Mouse (Mus musculus) midbrain, embryonic 10.5 days (tissue): ENCODE results near the gene Zyx. TPM values are rescaled to one million over a fixed set of nuclear protein-coding genes. Genes with fewer than 3 reads are reported as not detected.

Experiments used
- DNase-seq: peaks from one replicate; pipeline ENCODE4 v3.0.0-alpha.2; 2017; ENCODE audit warnings: low spot score
- H3K27ac ChIP-seq: fragments of 300-500 bp; sonication (generic); replicated peaks from 2 replicates; pipeline ENCODE4 v1.5.1; 2016; ENCODE audit warnings: mild to moderate bottlenecking
- H3K27me3 ChIP-seq: fragments of 300-500 bp; sonication (generic); 2 replicates; pipeline ENCODE4 v1.6.1; 2016; ENCODE audit warnings: low read depth, mild to moderate bottlenecking; ENCODE audit not compliant: poor library complexity, severe bottlenecking
- H3K36me3 ChIP-seq: fragments of 300-500 bp; sonication (generic); 2 replicates; pipeline ENCODE4 v1.6.1; 2016; ENCODE audit warnings: mild to moderate bottlenecking, moderate library complexity
- H3K4me1 ChIP-seq: fragments of 300-500 bp; sonication (generic); 2 replicates; pipeline ENCODE4 v1.6.1; 2016
- H3K4me3 ChIP-seq: fragments of 300-500 bp; sonication (generic); 2 replicates; pipeline ENCODE4 v1.5.1; 2016; ENCODE audit warnings: mild to moderate bottlenecking, moderate library complexity
- H3K9me3 ChIP-seq: fragments of 300-500 bp; sonication (generic); replicated peaks from 2 replicates; pipeline ENCODE4 v1.6.1; 2016; ENCODE audit warnings: mild to moderate bottlenecking
- WGBS: fragments of 180-500 bp; shearing (Covaris S2); methylation state at CpG from one replicate; pipeline ENCODE4 v1.1.7; 2016; 5-methylcytosine and 5-hydroxymethylcytosine counted together
- polyA plus RNA-seq: library from polyadenylated mRNA; unstranded; fragments of >200 nt; fragmentation: Nextera tagmentation; extraction: Ambion mirVana; gene quantifications from 2 replicates; pipeline ENCODE4 v1.2.1, GENCODE M21; 2016

Gene Zyx
- polyA plus RNA-seq, 1 experiment from 2014 or later: 84.5 TPM

DNA sequence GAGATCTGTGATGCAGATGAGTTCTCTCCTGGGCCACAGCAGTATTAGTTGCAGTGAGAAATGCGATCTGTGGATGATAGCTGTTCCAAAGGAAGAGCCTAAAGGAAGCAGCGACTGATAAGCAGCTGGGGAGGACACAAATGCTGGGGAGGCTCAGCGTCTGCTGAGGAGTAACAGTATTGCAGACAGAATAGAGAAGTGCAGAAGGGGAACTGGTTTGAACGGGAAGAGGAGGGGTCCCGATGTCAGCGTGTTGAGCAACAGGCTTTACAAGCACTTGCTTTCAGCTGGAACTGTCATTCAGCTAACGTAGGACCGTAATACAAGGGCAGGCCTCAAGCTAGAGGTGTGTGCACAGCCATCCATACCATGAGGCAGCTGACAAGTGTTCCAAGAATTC is 3.8 kb downstream of the Zyx start:
- Histone ChIP-seq H3K4me1 (peaks cover 51% of the 10 kb centered on the region), H3K36me3 (peaks cover 69% of the 10 kb centered on the region), H3K4me3 (no peak overlapping the region), H3K27ac (no peak overlapping the region), H3K9me3 (no peaks in the 10 kb centered on the region), H3K27me3 (no peaks in the 10 kb centered on the region)
- 93% methylated on average over 8 of the region's 8 CpGs for WGBS
- no peak for DNase-seq

DNA sequence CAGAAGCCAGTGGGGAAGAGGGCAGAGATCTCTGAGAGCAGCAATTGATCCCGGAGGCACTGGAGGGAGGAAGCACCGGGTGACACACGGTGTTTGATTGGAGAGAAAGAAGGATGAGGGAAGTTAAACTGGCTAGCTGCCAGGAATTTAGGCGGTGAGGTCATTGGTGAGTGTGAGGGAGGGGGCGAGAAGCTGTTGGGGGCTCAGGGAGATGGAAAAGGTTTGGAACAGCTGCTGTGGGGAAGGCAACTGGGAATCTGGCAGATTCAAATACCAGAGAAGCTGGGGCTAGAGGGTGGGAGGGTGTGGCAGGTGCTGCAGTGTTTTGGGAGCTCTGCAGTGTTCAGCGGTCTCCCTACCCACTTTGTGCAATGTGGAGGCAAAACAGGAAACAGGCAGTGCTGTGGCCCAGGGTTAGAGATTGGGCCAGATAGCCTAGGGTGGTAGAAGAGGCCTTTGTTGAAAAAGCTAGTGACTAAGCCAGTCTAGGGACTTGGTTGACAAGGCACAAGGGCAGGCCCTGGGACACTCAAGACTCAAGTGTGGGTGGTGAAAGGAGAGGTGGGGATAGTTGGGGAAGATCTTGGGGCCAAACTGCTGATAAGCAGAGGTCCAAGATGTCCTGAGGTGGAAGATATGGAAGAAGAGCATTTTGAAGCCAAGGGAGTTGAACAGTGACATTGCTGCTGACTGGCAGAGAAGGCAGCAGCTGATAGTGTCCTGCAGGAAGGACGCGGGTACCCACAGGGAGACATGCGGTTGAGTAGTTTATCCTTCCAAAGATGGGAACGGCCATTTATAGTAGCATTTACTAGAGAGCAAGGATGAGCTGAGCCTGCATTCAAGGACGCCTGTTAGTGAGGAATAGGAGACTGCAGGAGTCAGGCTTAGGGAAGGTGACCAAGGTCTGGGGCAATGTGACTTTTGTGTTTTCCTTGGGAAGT is 4.9 kb downstream of the Zyx start:
- WGBS: 86% methylated on average over 11 of the region's 11 CpGs
- Histone ChIP-seq H3K4me1 (peaks cover 40% of the 10 kb centered on the region), H3K27me3 (no peaks in the 10 kb centered on the region), H3K9me3 (no peaks in the 10 kb centered on the region), H3K27ac (no peak overlapping the region), H3K36me3 (peaks cover 81% of the 10 kb centered on the region), H3K4me3 (no peak overlapping the region)
- no peak for DNase-seq

GRCm38 (mm10) chr6:42355366-42355765 is 5.9 kb downstream of the Zyx start:
- no peak for DNase-seq
- WGBS: 93% methylated on average over 6 of the region's 6 CpGs
- H3K27me3 ChIP-seq: no peaks in the 10 kb centered on the region

DNA sequence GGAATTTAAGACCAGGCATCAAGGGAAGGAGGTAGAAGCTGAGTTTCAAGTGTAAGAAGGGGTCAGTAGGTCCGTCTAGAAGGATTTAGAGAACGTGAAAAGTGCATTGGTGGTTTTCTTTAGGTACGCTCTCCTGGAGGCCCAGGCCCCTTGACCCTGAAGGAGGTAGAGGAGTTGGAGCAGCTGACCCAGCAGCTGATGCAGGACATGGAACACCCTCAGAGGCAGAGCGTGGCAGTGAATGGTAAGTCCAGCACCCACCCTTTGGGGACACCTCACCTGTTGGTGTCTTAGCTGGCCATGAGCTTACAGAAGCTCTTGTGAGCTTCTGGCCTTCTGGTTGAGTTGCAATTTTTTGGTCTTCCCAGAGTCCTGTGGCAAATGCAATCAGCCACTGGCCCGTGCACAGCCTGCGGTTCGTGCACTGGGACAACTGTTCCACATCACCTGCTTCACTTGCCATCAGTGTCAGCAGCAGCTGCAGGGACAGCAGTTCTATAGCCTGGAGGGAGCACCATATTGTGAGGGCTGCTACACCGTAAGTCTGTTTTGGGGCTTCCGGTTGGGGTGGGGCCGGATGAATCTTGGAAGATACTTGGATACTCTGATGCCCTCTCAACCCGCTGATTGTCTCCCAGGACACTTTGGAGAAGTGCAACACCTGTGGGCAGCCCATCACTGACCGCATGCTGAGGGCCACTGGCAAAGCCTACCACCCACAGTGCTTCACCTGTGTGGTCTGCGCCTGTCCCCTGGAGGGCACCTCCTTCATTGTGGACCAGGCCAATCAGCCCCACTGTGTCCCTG is 6.6 kb downstream of the Zyx start:
- Histone ChIP-seq H3K36me3 (peaks cover 97% of the 10 kb centered on the region), H3K27me3 (no peaks in the 10 kb centered on the region), H3K9me3 (no peaks in the 10 kb centered on the region), H3K27ac (no peak overlapping the region), H3K4me3 (no peak overlapping the region), H3K4me1 (peaks cover 32% of the 10 kb centered on the region)
- no peak for DNase-seq
- 93% methylated on average over 13 of the region's 13 CpGs for WGBS

More at GRCm38 (mm10) chr6:42355366-42355765, 5.9 kb downstream of the Zyx start:
- Histone ChIP-seq H3K36me3 (peaks cover 91% of the 10 kb centered on the region), H3K9me3 (no peaks in the 10 kb centered on the region), H3K27ac (no peak overlapping the region), H3K4me1 (peaks cover 39% of the 10 kb centered on the region), H3K4me3 (no peak overlapping the region)

GRCm38 (mm10) chr6:42356913-42357312 is 7.5 kb downstream of the Zyx start:
- DNase-seq: no peak
- Histone ChIP-seq H3K4me3 (no peak overlapping the region), H3K36me3 (peaks cover 96% of the 10 kb centered on the region), H3K27me3 (no peaks in the 10 kb centered on the region), H3K4me1 (peaks cover 23% of the 10 kb centered on the region), H3K9me3 (no peaks in the 10 kb centered on the region), H3K27ac (no peak overlapping the region)
- WGBS: 97% methylated on average over 5 of the region's 5 CpGs

GRCm38 (mm10) chr6:42357901-42358300 is 8.5 kb downstream of the Zyx start:
- no peaks in the 10 kb centered on the region for H3K9me3 ChIP-seq
- WGBS: 66% methylated on average over 6 of the region's 6 CpGs
- H3K27ac ChIP-seq: no peak overlapping the region
- H3K36me3 ChIP-seq: peaks cover 87% of the 10 kb centered on the region
- H3K4me1 ChIP-seq: peaks cover 22% of the 10 kb centered on the region
- H3K27me3 ChIP-seq: no peaks in the 10 kb centered on the region
- DNase-seq: no peak
- no peak overlapping the region for H3K4me3 ChIP-seq

- Histone ChIP-seq H3K27me3 (no peaks in the 10 kb centered on the region), H3K9me3 (no peaks in the 10 kb centered on the region), H3K36me3 (peaks cover 77% of the 10 kb centered on the region), H3K4me3 (no peak overlapping the region), H3K4me1 (peaks cover 18% of the 10 kb centered on the region), H3K27ac (no peak overlapping the region)
- no peak for DNase-seq
- WGBS: 94% methylated on average over 12 of the region's 12 CpGs
Observed at GRCm38 (mm10) chr6:42358901-42359300, 9.5 kb downstream of the Zyx start.

DNA sequence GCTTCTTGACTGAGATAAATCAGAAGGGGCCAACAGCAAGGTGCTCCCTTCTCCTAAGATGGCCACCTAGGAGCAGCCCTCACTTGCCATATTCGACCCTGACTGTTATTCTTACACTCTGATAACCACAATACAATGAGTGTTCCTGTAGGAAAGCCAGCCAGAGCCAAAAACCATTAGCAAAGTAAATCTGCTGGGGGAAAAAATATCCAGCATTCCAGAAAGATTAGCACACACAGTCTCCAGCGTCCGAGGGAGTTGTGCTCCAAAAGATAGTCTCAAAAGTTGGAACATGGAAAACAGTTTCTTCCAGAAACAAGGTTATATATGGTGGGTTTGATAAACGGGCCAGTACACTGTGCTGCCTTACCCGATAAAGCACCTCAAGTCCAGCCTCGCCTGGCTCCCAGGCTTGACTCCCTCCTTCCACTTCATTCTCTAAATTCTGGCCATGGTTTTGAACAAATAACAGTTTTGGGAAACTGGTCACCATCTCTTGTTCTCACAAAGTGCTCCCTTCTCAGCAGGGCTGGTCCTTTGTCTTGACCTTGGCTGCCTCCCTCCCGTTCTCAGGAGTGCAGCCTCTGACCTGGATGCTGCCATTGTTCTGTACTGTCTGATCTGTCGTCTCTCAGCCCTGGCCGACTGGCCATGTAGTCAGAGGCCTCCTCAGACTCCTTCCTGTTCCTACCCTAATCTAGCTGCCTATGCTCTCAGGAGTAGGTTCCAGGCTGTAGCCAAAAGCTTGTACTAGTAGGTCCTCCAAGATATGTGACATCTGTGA is 10.1 kb downstream of the Zyx start:
- Histone ChIP-seq H3K4me1 (peaks cover 13% of the 10 kb centered on the region; the same call in 1 of the 2 replicates), H3K4me3 (no peak overlapping the region), H3K9me3 (no peaks in the 10 kb centered on the region), H3K27ac (no peak overlapping the region), H3K27me3 (no peaks in the 10 kb centered on the region), H3K36me3 (peaks cover 70% of the 10 kb centered on the region)
- no peak for DNase-seq
- WGBS: 78% methylated on average over 9 of the region's 9 CpGs

DNA sequence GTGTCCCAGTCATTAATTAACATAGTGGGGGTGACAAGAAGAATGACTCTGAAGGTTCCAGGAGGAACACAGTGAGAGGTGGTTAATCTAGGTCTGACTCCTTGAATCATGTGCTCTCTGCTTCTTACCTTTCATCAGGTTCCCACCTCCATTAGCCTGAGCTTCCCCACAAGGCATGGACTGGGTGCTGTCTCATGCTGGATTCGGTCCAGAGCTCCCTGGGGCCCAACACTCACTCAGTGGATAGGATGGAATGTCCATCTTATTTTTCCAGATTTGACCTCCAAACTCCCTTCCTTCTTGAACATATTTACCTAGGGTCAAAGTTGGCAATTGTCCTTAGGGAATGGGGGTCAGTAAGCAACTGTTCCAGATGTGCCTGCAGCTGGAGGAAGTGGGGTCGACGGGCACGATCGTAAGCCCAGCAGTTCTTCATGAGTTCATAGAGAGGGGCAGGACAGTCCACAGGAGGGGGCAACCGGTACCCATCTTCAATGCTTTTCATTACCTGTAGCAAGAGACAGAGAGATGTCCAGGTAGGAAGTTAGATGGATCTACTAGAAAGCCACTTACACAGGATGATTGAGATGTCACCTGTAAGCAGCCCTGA is 10.9 kb downstream of the Zyx start:
- H3K4me3 ChIP-seq: no peak overlapping the region
- peaks cover 62% of the 10 kb centered on the region for H3K36me3 ChIP-seq
- no peaks in the 10 kb centered on the region for H3K27me3 ChIP-seq
- WGBS: 94% methylated on average over 6 of the region's 6 CpGs
- no peak overlapping the region for H3K27ac ChIP-seq
- H3K4me1 ChIP-seq: peaks cover 13% of the 10 kb centered on the region; the same call in 1 of the 2 replicates
- DNase-seq: no peak
- no peaks in the 10 kb centered on the region for H3K9me3 ChIP-seq

- 95% methylated on average over 13 of the region's 13 CpGs for WGBS
- no peak overlapping the region for H3K4me3 ChIP-seq
- peaks cover 13% of the 10 kb centered on the region; the same call in 1 of the 2 replicates for H3K4me1 ChIP-seq
- no peaks in the 10 kb centered on the region for H3K9me3 ChIP-seq
- DNase-seq: no peak
- H3K27me3 ChIP-seq: no peaks in the 10 kb centered on the region
- H3K36me3 ChIP-seq: peaks cover 53% of the 10 kb centered on the region
- no peak overlapping the region for H3K27ac ChIP-seq
Observed at GRCm38 (mm10) chr6:42361041-42361895, 11.8 kb downstream of the Zyx start.

GRCm38 (mm10) chr6:42362074-42362473 is 12.6 kb downstream of the Zyx start:
- Histone ChIP-seq H3K27me3 (no peaks in the 10 kb centered on the region), H3K4me3 (no peak overlapping the region), H3K27ac (no peak overlapping the region), H3K9me3 (no peaks in the 10 kb centered on the region), H3K4me1 (peaks cover 13% of the 10 kb centered on the region; the same call in 1 of the 2 replicates), H3K36me3 (peaks cover 45% of the 10 kb centered on the region)
- WGBS: 68% methylated on average over 1 of the region's 1 CpGs
- DNase-seq: no peak
